Mouse (Mus musculus): ENCODE results near the gene Herpud2. TPM values are rescaled to one million over a fixed set of nuclear protein-coding genes. Genes with fewer than 3 reads are reported as not detected.

Herpud2 gene
- total and polyA plus RNA-seq, 3 experiments: 4.2 to 16.2 (median 8.3) TPM

GRCm38 (mm10) chr9:25058726-25059125 is 92.9 kb downstream of the Herpud2 start:
- no peak for DNase-seq (ENCODE audit: extremely low read depth)
- H3K9ac ChIP-seq (ENCODE audit: insufficient read depth, low read depth): no peak overlapping the region
- H3K36me3 ChIP-seq (replicated peaks in 1 of 2; ENCODE audit: control insufficient read depth in 1 of 2, insufficient read depth in 1 of 2, low read length in 1 of 2): no peaks in the 10 kb centered on the region
- in situ Hi-C loops (cut with MboI; ENCODE audit: low pct_ligation_motif_present, low pct_unique_long_range_greater_than_20kb, low sequenced_read_pairs) (no loop called here), dilution Hi-C loops (cut with MboI; ENCODE audit: extremely low pct_ligation_motif_present, extremely low pct_unique_long_range_greater_than_20kb, low sequenced_read_pairs) (no loop called here)
- no peaks in the 10 kb centered on the region for H3K79me2 ChIP-seq (replicated peaks; ENCODE audit: control insufficient read depth, extremely low read depth, insufficient read depth, poor library complexity, severe bottlenecking)
- no peak overlapping the region for H3K27ac ChIP-seq (ENCODE audit: insufficient read depth, low read depth)
- no peaks in the 10 kb centered on the region for H3K27me3 ChIP-seq (replicated peaks)
- H3K4me1 ChIP-seq (ENCODE audit: control insufficient read depth in 1 of 2, insufficient read depth in 2 of 2): peaks cover 0 to 5% of the 10 kb centered on the region in 2 experiments; a peak in 1 of 4 replicates
- no peak overlapping the region for H3K4me3 ChIP-seq (replicated peaks in 1 of 3; ENCODE audit: low read depth in 2 of 3, low read length in 2 of 3, poor library complexity in 1 of 3)
- H3K9me3 ChIP-seq (replicated peaks; ENCODE audit: low read length): no peaks in the 10 kb centered on the region
- TF ChIP-seq MYC (IDR thresholded peaks at IDR 0.05; ENCODE audit: low read depth, low read length): no peak
- no peak for TF ChIP-seq ETS1 (conservative IDR thresholded peaks at IDR 0.05; ENCODE audit: low read depth, low read length)
- no peak for TF ChIP-seq USF2 (conservative IDR thresholded peaks at IDR 0.05; ENCODE audit: low read depth, low read length)
- TF ChIP-seq EP300 (IDR thresholded peaks at IDR 0.05; ENCODE audit: low read length): no peak
- no peak for TF ChIP-seq MAZ (IDR thresholded peaks at IDR 0.05; ENCODE audit: low read depth, low read length)
- TF ChIP-seq CTCF (conservative IDR thresholded peaks at IDR 0.05 in 1 of 2, IDR thresholded peaks at IDR 0.05 in 1 of 2; ENCODE audit: low read depth in 2 of 2, low read length in 2 of 2): no peak
- no peak for TF ChIP-seq JUND (conservative IDR thresholded peaks at IDR 0.05; ENCODE audit: low read depth, low read length)
- no peak overlapping the region for H3K4me2 ChIP-seq (ENCODE audit: insufficient read depth, low read depth, poor library complexity, severe bottlenecking)

Other genes with a start within 250 kb of the Herpud2 start
- not detected in 2 replicates for gene Gm10181, start 62.4 kb downstream of the Herpud2 start, total RNA-seq (2012; rRNA removed)
- gene Gm10181, start 62.4 kb downstream of the Herpud2 start, total RNA-seq (2014; rRNA removed): not detected in 2 replicates
- gene Gm10181, start 62.4 kb downstream of the Herpud2 start, polyA plus RNA-seq (2012; ENCODE audit: insufficient read length, low read depth): not detected in 2 replicates
- gene Sept7, start 100.6 kb upstream of the Herpud2 start, total RNA-seq (2012; rRNA removed): 77.9 and 95.6 TPM in 2 replicates
- gene Sept7, start 100.6 kb upstream of the Herpud2 start, total RNA-seq (2014; rRNA removed): 288 and 331 TPM in 2 replicates
- 161 and 170 TPM in 2 replicates for gene Sept7, start 100.6 kb upstream of the Herpud2 start, polyA plus RNA-seq (2012; ENCODE audit: insufficient read length, low read depth)